Mouse (Mus musculus): ENCODE measurements around the gene Hao2.

Gene Hao2

GRCm38 (mm10) chr3:98893057-98893772 is at the start of gene Hao2:
TSS of gene Hao2 (minus strand) at chr3:98893239.
- DNase-seq (ENCODE audit: low read depth, low spot score): no peak

GRCm38 (mm10) chr3:98941601-98942000 is 48.6 kb upstream of the Hao2 start:
- DNase-seq (ENCODE audit: low read depth, low spot score): no peak

DNA sequence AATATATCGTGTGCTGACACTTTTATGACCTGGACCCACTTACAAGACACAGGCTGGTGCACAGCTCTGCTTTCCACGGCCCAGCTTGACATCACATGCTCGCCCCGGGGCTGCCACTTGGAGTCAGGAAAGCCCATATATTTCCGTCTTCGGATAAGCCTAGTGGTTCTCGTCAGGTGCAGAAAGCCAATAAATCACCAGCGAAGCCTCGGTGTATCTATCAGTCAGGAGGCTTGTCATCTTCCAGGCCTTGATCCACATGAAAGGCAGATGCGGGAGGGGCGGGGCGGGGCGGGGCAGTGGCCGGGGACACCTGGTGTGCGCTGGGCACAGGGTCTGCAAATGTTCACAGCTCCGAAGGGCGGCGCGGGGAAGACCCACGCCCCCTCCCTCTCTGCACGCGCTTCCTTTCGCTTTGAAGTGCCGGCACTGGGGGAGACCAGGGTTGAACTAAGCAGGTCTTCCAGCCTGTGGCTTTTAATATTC is 48.1 kb upstream of the Hao2 start:
- peak; percentile 66 for DNase-seq (ENCODE audit: low read depth, low spot score)

DNA sequence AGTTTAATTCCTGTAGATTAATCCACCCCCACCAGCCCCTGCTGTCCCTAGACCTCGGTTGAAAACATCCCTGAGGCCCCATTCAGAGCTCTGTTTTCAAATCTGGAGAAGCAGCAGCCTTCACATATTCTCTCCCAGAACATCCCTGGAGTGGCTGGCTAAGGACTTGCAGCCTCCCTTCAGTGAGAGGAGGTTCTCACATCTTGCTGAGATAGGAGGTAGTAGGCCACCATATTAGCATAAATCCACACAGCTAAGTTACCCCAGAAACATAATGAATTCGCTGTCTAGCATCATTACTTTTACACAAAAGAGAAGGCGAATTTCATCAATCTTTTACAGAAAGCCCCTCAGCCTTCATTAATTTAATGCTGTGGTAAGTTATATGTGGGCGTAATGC is 47.2 kb upstream of the Hao2 start:
- no peak for DNase-seq (ENCODE audit: low read depth, low spot score)

GRCm38 (mm10) chr3:98936446-98936845 is 43.4 kb upstream of the Hao2 start:
- no peak for DNase-seq (ENCODE audit: low read depth, low spot score)

- DNase-seq (ENCODE audit: low read depth, low spot score): no peak
Observed at GRCm38 (mm10) chr3:98934601-98935000, 41.6 kb upstream of the Hao2 start.

- no peak for DNase-seq (ENCODE audit: low read depth, low spot score)
Observed at GRCm38 (mm10) chr3:98934041-98934440, 41.0 kb upstream of the Hao2 start.

GRCm38 (mm10) chr3:98932421-98932820 is 39.4 kb upstream of the Hao2 start:
- no peak for DNase-seq (ENCODE audit: low read depth, low spot score)

DNA sequence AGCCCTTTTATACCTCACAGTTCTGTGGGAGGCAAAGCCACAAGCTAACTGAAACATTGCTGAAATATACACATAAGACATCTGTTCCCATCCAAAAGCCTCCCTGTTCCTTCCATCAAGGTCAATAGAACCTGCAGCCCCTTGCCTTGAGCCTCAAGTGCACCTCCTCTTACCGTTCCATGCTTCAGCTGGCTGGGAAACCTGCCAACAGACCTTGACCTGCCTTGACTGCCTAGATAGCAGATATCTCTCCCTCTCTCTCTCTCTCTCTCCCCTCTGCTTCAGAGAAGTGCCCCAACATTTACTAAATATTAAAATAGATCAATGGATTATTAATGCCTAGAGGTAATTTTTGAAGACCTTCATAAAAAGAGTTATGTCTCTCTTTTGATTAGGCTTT is 38.8 kb upstream of the Hao2 start:
- DNase-seq (ENCODE audit: low read depth, low spot score): no peak

GRCm38 (mm10) chr3:98920417-98920816 is 27.4 kb upstream of the Hao2 start:
- no peak for DNase-seq (ENCODE audit: low read depth, low spot score)

GRCm38 (mm10) chr3:98917260-98917659 is 24.2 kb upstream of the Hao2 start:
- DNase-seq (ENCODE audit: low read depth, low spot score): no peak

GRCm38 (mm10) chr3:98916856-98917255 is 23.8 kb upstream of the Hao2 start:
- no peak for DNase-seq (ENCODE audit: low read depth, low spot score)

GRCm38 (mm10) chr3:98915659-98916058 is 22.6 kb upstream of the Hao2 start:
- peak; percentile 71 for DNase-seq (ENCODE audit: low read depth, low spot score)

DNA sequence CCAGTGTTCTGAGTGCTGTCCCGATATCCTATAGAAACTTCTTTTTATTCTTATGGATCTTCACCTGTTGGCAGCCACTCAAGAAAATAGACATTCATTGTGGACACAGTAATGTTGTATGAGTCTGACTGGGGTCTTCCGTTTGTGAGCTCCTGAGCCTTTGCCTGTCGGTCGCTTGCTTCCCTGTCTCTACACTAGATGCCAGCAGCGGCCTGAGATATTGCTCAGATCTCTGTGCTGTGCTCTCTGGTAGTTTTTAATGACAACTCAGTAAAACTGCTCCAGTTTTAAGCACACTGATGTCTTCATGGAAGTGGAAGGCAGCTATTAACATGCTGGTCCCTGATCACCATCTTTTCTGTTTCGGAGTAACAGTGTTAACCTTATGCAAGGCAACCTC is 20.6 kb upstream of the Hao2 start:
- DNase-seq (ENCODE audit: low read depth, low spot score): no peak

DNA sequence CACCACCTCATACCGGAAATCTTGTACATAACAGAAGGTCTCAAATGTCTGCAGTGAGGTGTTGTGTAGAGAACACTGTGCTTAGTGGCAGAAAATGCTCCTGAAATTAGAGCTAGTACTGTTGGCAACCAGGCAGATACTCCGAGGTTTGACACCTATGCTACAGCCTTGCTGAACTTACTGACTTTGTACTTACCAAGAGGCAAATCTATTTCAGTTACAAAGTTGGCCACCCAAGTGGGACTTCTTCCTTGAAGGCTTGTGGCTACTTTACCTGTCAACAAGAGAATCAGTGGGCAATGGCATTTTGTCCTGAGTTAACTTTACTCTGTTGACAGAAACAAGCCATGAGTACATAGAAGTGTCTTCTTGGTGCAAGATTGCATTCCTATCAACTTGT is 4.6 kb upstream of the Hao2 start:
- DNase-seq (ENCODE audit: low read depth, low spot score): no peak

DNA sequence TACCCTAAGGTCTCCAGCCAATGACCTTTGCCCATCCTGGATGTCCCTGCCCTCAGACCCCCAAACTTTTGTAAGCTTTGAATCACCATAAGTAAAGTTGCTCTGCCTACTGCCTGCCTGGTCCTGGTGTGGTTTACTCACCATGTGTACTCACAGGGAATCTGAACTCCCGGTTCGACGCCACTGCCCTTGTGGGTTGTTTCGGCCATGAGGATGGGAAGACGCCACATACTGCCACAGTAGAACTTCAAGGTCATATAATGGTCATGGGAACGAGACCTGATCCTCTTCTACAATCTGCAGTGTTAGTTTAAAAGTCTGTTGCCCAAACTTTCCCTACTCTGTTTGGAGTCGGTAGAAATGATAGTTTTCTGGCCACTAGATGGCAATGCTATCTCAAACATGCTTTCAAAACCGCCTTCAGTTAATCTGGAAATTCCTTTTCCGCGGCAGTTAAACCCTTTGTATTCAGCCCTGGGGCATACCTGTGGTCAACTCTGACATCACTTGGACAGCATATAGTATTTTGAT is 2.1 kb upstream of the Hao2 start:
- DNase-seq (ENCODE audit: low read depth, low spot score): peak; percentile 54

GRCm38 (mm10) chr3:98890430-98890829 is 2.6 kb downstream of the Hao2 start:
- DNase-seq (ENCODE audit: low read depth, low spot score): no peak

DNA sequence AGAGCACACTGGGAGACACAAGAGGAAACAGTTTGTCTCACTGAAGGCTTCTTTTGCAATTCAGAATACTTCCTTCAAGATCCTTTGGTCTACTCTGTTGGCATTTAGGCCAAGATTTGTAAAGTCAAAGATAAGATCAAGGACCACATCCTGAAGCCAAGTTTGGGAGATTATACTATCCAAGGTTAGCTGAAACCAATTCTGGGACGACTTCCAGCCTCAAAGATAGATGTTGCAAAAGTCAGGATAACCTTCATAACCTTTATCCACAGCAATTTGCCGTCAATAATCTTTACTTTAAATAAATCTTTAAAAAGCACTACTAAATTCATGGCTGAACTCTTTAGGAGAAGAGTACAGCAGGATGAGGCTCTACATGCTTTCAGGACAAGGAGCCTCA is 4.8 kb downstream of the Hao2 start:
- no peak for DNase-seq (ENCODE audit: low read depth, low spot score)

DNA sequence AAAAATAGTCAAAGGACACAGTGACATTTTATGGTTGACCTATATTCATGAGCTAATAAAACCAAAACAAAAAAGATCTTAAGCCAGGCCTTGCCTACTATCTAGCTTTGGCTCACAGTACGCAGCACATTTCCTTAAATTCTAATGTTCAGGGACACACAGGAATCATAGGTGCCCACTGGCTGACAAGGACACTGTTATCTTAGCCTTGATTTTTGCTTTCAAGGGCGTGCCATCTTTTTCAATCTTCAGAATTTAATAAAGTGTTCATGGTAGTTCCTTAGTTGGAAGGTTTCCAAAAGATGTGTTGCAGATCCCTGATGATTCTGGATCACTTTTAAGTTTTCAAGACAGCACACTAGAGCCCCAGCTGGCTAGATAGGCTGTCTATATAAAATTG is 12.2 kb downstream of the Hao2 start:
- no peak for DNase-seq (ENCODE audit: low read depth, low spot score)

- no peak for DNase-seq (ENCODE audit: low read depth, low spot score)
Observed at GRCm38 (mm10) chr3:98880216-98880615, 12.8 kb downstream of the Hao2 start.

- DNase-seq (ENCODE audit: low read depth, low spot score): no peak
Observed at GRCm38 (mm10) chr3:98868219-98868618, 24.8 kb downstream of the Hao2 start.

- no peak for DNase-seq (ENCODE audit: low read depth, low spot score)
Observed at GRCm38 (mm10) chr3:98862800-98863199, 30.2 kb downstream of the Hao2 start.

DNA sequence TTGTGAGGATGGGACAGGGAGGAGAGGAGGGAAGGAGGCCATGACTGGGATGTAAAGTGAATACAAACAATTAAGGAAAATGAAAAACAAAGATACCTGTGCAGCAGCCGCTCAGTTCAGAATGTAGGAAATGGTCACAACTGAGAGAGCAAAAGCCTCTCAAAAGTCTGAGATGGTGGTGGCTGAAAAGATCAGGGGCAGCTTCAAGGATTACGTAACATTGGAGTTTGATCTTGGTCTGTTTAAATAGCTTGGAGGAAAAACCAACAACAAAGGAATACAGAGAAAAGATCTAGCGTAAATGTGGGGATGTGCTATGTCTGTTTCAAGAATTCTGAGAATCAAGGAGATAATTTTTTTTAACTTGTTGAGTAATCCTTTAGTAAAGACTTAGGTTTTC is 33.5 kb downstream of the Hao2 start, which contains the start of gene Hsd3b1:
Gene Hsd3b1 (minus strand): TSS at position 219 of the 400 bp plus-strand sequence.
- no peak for DNase-seq (ENCODE audit: low read depth, low spot score)

Data from mesoderm, embryonic 11.5 days (tissue).